Mouse (Mus musculus): ENCODE measurements around the gene Tmem265. TPM values are rescaled to one million over a fixed set of nuclear protein-coding genes. Genes with fewer than 3 reads are reported as not detected.

Tmem265 gene
- polyA plus RNA-seq, 1 experiment from 2014 or later, result 4.3 TPM

DNA sequence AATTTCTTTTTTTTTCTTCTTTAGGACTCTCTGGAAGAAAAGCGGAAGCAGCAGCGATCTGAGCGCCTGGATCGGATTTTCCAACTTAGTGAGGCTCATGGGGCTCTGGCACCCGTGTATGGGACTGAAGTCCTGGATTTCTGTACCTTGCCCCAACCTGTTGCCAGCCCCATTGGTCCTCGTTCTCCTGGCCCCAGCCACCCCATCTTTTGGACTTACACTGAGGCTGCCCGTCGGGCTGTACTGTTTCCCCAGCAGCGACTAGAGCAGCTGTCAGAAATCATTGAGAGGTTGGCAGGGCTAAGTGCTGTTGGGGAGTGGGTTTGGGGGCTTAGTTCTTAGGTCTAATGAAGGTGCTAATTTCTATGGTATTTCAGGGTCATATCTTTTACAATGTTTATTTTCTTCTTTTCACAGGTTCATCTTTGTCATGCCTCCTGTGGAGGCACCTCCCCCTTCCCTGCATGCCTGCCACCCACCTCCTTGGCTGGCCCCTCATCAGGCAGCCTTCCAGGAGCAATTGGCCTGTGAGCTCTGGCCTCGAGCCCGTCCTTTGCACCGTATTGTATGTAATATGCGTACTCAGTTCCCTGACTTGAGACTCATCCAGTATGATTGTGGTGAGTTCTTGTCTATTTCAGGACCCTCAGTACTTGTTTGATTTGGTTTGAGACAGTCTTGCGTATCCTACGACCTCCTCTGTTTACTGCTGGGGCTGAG lies 11.9 kb upstream of the Tmem265 start:
- H3K9me3 ChIP-seq (replicated peaks; ENCODE audit: control insufficient read depth, low read length), result no peaks in the 10 kb centered on the region
- no peak overlapping the region for H3K4me3 ChIP-seq (ENCODE audit: low read depth, low read length)
- no peak overlapping the region for H3K9ac ChIP-seq (ENCODE audit: low read depth, low read length)
- no peak overlapping the region for H3K4me2 ChIP-seq (ENCODE audit: low read depth, low read length)
- 91% methylated on average over 15 of the region's 15 CpGs for WGBS (ENCODE audit: insufficient replicate concordance)
- ATAC-seq (ENCODE audit: low read depth), result no peak
- H3K27ac ChIP-seq (ENCODE audit: low read length), result no peak overlapping the region
- H3K27me3 ChIP-seq (ENCODE audit: control insufficient read depth, insufficient read depth, low read depth, low read length), result no peaks in the 10 kb centered on the region
- no peaks in the 10 kb centered on the region for H3K4me1 ChIP-seq (ENCODE audit: control insufficient read depth, low read depth, low read length)
- H3K36me3 ChIP-seq (ENCODE audit: control insufficient read depth, insufficient read depth), result peaks cover 65% of the 10 kb centered on the region

DNA sequence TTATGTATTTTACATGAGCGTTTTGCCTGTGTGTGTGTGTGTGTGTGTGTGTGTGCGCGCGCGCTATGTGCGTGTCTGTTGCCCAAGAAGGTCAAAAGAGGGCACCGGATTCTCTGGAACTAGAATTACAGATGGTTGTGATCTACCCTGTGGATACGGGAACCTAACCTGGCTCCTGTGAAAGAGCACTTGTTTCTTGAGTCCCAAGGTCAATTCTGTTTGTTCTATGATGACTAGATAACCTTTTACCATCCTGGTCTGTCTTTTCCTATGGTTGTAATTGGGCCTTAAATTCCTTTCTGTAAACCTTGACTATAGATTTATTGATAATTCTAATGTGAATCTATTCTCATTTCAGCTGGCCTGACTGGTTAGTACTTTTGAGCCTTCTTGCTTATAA lies 9.6 kb upstream of the Tmem265 start:
- peaks cover 75% of the 10 kb centered on the region for H3K36me3 ChIP-seq (ENCODE audit: control insufficient read depth, insufficient read depth)
- WGBS (ENCODE audit: insufficient replicate concordance), result 89% methylated on average over 8 of the region's 8 CpGs
- no peak overlapping the region for H3K4me3 ChIP-seq (ENCODE audit: low read depth, low read length)
- no peak overlapping the region for H3K9ac ChIP-seq (ENCODE audit: low read depth, low read length)
- H3K4me2 ChIP-seq (ENCODE audit: low read depth, low read length), result no peak overlapping the region
- H3K27ac ChIP-seq (ENCODE audit: low read length), result no peak overlapping the region
- no peaks in the 10 kb centered on the region for H3K9me3 ChIP-seq (replicated peaks; ENCODE audit: control insufficient read depth, low read length)
- ATAC-seq (ENCODE audit: low read depth), result no peak
- no peaks in the 10 kb centered on the region for H3K4me1 ChIP-seq (ENCODE audit: control insufficient read depth, low read depth, low read length)
- no peaks in the 10 kb centered on the region for H3K27me3 ChIP-seq (ENCODE audit: control insufficient read depth, insufficient read depth, low read depth, low read length)

DNA sequence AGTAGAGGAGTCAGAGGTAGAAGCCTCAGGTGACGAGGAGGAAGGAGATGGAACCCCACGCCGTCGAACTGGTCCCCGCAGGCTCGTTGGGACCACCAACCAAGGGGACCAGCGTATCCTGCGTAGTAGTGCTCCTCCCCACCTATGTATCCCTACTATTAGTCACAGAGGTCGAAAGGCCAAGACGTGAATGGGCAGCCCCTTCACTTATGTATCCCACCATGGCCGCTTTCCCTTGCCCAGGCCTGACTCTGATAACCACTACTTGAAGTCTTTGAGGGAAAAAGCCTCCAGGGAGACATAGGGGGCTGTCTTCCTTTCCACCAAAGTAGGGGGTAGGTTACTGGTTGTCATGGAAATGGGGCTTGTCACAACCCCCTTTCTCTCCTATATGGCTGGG lies 610 bp upstream of the Tmem265 start:
- Histone ChIP-seq H3K4me2 (ENCODE audit: low read depth, low read length) (no peak overlapping the region), H3K9ac (ENCODE audit: low read depth, low read length) (no peak overlapping the region), H3K4me1 (ENCODE audit: control insufficient read depth, low read depth, low read length) (no peaks in the 10 kb centered on the region), H3K9me3 (replicated peaks; ENCODE audit: control insufficient read depth, low read length) (no peaks in the 10 kb centered on the region), H3K27me3 (ENCODE audit: control insufficient read depth, insufficient read depth, low read depth, low read length) (no peaks in the 10 kb centered on the region), H3K27ac (ENCODE audit: low read length) (no peak overlapping the region), H3K4me3 (ENCODE audit: low read depth, low read length) (no peak overlapping the region), H3K36me3 (ENCODE audit: control insufficient read depth, insufficient read depth) (peaks cover 44% of the 10 kb centered on the region)
- ATAC-seq (ENCODE audit: low read depth), result no peak
- 88% methylated on average over 11 of the region's 11 CpGs for WGBS (ENCODE audit: insufficient replicate concordance)

DNA sequence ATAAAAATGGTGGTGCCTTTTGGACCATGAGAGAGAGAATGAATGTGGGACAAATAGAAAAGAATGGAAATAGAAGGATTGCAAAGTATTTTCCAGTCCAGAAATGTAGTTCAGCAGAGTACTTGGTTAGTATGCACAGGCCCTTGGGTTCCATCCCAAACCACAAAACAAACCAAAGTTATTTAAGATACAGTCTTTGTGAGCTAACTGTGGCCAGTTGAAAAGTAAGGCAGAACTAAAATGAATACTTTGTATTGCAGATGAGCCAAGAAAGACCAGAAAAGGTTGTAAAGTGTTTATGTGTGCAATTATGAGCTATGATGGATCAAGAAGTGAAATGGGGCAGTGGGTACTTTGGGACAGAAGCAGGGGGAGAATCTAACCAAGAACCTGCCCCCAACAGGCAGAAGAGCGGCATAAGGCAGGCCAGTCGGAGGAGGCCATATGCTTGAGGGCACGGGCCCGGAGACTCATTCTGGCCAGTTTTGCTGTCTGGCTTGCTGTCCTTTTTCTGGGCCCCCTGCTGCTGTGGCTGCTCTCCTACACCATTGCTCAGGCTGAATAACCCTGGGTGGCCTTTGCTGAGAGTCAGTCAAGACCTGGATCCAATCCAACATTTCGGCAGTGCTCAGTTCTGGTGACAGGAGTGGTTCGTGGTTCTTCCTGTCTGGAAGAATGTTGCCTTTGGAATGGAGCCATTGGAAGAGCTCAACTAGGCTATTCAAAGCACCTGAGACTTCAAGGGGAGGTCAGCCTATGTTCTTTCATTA lies 3.4 kb downstream of the Tmem265 start:
- Histone ChIP-seq H3K9me3 (replicated peaks; ENCODE audit: control insufficient read depth, low read length) (no peaks in the 10 kb centered on the region), H3K4me2 (ENCODE audit: low read depth, low read length) (no peak overlapping the region), H3K4me1 (ENCODE audit: control insufficient read depth, low read depth, low read length) (no peaks in the 10 kb centered on the region), H3K27ac (ENCODE audit: low read length) (no peak overlapping the region), H3K9ac (ENCODE audit: low read depth, low read length) (no peak overlapping the region), H3K36me3 (ENCODE audit: control insufficient read depth, insufficient read depth) (peaks cover 19% of the 10 kb centered on the region), H3K4me3 (ENCODE audit: low read depth, low read length) (no peak overlapping the region), H3K27me3 (ENCODE audit: control insufficient read depth, insufficient read depth, low read depth, low read length) (no peaks in the 10 kb centered on the region)
- 77% methylated on average over 6 of the region's 6 CpGs for WGBS (ENCODE audit: insufficient replicate concordance)
- ATAC-seq (ENCODE audit: low read depth), result no peak

DNA sequence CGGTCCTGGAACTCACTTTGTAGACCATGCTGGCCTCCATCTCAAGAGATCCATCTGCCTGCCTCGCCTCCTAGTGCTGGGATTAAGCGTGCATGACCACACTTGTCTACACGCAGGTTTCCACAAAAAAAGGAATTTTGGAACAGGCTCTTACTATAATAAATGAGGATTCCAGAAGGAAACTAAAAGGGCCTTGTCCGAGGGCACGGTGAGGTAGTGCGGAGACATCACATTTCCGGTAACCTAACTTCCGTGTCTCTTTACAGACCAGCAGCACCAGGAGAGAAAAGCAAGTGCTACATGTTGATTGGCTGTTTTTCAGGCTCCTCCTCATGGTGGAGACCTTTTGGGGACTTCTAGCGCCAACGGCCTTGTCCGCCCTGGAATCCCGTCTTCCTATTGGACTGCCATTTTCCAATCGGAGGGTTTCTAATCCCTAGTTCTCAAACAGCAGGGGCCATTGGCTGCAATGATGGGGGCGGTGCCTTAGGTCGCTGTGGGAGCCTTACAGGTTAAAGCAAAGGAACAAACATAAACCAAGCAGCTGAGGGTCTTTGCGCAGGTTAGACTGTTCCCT lies 11.8 kb downstream of the Tmem265 start, which contains the start of gene Phkg2:
Gene Phkg2, plus strand, starts transcription at position 446 of the 577 bp plus-strand sequence.
- H3K9me3 ChIP-seq (replicated peaks; ENCODE audit: control insufficient read depth, low read length), result no peaks in the 10 kb centered on the region
- WGBS (ENCODE audit: insufficient replicate concordance), result under 1% methylated on average over 17 of the region's 17 CpGs
- H3K36me3 ChIP-seq (ENCODE audit: control insufficient read depth, insufficient read depth), result peaks cover 9% of the 10 kb centered on the region
- peak within 1 kb of the TSS; percentile 96 for H3K4me2 ChIP-seq (ENCODE audit: low read depth, low read length)
- peak; percentile 98 for ATAC-seq (ENCODE audit: low read depth)
- peaks cover 17% of the 10 kb centered on the region for H3K4me1 ChIP-seq (ENCODE audit: control insufficient read depth, low read depth, low read length)
- no peaks in the 10 kb centered on the region for H3K27me3 ChIP-seq (ENCODE audit: control insufficient read depth, insufficient read depth, low read depth, low read length)
- H3K27ac ChIP-seq (ENCODE audit: low read length), result peak within 1 kb of the TSS; percentile 72
- peak within 1 kb of the TSS; percentile 86 for H3K9ac ChIP-seq (ENCODE audit: low read depth, low read length)
- H3K4me3 ChIP-seq (ENCODE audit: low read depth, low read length), result peak within 1 kb of the TSS; percentile 87

DNA sequence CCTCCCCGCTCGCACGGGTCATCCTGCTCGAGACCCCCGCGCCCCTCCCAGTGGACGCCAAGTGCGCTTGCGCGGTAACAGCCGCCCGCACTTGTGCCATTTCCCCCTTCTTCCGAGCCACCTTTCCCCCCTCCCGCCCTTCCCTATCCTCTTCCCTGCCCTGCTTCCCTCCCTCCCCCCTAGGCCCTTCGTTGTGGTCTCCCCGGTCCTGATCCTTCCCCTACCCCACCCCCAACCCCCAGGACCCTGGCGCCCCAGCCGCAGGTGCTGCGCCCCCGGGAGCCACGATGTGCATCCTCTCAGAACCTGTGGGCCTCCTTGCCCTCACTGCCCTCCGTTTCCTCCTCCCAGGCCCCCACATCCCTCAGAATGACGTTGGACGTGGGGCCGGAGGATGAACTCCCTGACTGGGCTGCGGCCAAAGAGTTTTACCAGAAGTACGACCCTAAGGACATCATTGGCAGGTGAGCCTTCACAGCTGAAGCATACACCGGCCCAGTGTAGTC lies 12.4 kb downstream of the Tmem265 start:
- peak; percentile 16 for ATAC-seq (ENCODE audit: low read depth)
- H3K4me1 ChIP-seq (ENCODE audit: control insufficient read depth, low read depth, low read length), result peaks cover 17% of the 10 kb centered on the region
- H3K9me3 ChIP-seq (replicated peaks; ENCODE audit: control insufficient read depth, low read length), result no peaks in the 10 kb centered on the region
- H3K9ac ChIP-seq (ENCODE audit: low read depth, low read length), result peak overlapping the region; percentile 86
- no peaks in the 10 kb centered on the region for H3K27me3 ChIP-seq (ENCODE audit: control insufficient read depth, insufficient read depth, low read depth, low read length)
- peak overlapping the region; percentile 72 for H3K27ac ChIP-seq (ENCODE audit: low read length)
- 0% methylated on average over 18 of the region's 28 CpGs for WGBS (ENCODE audit: insufficient replicate concordance)
- peak overlapping the region; percentile 87 for H3K4me3 ChIP-seq (ENCODE audit: low read depth, low read length)
- H3K36me3 ChIP-seq (ENCODE audit: control insufficient read depth, insufficient read depth), result peaks cover 15% of the 10 kb centered on the region
- peak overlapping the region; percentile 96 for H3K4me2 ChIP-seq (ENCODE audit: low read depth, low read length)

DNA sequence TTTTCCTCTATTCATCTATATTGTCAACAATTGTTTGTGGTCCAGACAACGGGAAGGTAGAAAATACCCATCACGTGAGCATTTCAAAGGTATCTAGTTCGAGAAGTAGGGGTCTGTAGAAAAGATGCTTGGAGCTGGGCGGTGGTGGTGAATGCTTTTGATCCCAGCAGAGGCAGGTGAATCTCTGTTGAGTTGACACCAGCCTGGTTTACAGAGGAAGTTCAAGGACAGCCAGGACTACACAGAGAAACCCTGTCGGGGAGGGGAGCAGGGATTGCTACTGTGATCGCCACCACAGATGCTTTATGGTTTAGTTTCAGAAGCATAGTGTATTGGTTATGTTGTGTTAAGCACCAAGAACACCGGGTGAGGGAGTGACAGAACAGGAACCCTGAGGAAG lies 12.9 kb downstream of the Tmem265 start:
- H3K9ac ChIP-seq (ENCODE audit: low read depth, low read length), result peak overlapping the region; percentile 86

DNA sequence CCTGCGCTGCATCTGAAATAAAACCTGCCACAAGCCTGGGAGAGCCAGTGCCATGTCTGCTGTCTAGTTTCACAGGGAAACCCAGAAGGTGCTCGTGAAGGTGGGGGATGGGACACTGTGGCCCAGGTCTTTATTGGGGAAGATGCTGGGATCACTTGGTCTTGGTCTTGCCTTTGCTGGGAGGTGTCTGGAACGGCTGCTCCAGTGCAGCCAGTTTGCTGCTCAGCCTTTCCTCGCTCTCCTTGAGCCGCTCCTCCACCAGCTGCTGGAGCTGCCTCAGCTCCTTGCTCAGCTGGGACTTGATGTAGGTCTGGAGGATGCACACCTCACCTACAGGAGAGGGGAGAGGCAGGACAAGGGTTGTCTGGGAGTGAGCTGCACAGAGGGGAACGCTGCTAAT lies 22.1 kb downstream of the Tmem265 start:
- WGBS (ENCODE audit: insufficient replicate concordance), result 82% methylated on average over 6 of the region's 6 CpGs
- Histone ChIP-seq H3K9ac (ENCODE audit: low read depth, low read length) (no peak overlapping the region), H3K9me3 (replicated peaks; ENCODE audit: control insufficient read depth, low read length) (no peaks in the 10 kb centered on the region), H3K36me3 (ENCODE audit: control insufficient read depth, insufficient read depth) (peaks cover 23% of the 10 kb centered on the region), H3K4me3 (ENCODE audit: low read depth, low read length) (no peak overlapping the region), H3K4me2 (ENCODE audit: low read depth, low read length) (no peak overlapping the region), H3K4me1 (ENCODE audit: control insufficient read depth, low read depth, low read length) (peaks cover 29% of the 10 kb centered on the region), H3K27ac (ENCODE audit: low read length) (no peak overlapping the region), H3K27me3 (ENCODE audit: control insufficient read depth, insufficient read depth, low read depth, low read length) (no peaks in the 10 kb centered on the region)
- no peak for ATAC-seq (ENCODE audit: low read depth)

More for the DNA sequence above, 12.9 kb downstream of the Tmem265 start:
- ATAC-seq (ENCODE audit: low read depth), result no peak
- Histone ChIP-seq H3K4me1 (ENCODE audit: control insufficient read depth, low read depth, low read length) (peaks cover 17% of the 10 kb centered on the region), H3K27ac (ENCODE audit: low read length) (peak overlapping the region; percentile 72), H3K4me2 (ENCODE audit: low read depth, low read length) (peak overlapping the region; percentile 96), H3K36me3 (ENCODE audit: control insufficient read depth, insufficient read depth) (peaks cover 16% of the 10 kb centered on the region), H3K27me3 (ENCODE audit: control insufficient read depth, insufficient read depth, low read depth, low read length) (no peaks in the 10 kb centered on the region), H3K9me3 (replicated peaks; ENCODE audit: control insufficient read depth, low read length) (no peaks in the 10 kb centered on the region), H3K4me3 (ENCODE audit: low read depth, low read length) (peak overlapping the region; percentile 87)
- WGBS (ENCODE audit: insufficient replicate concordance), result 9% methylated on average over 7 of the region's 7 CpGs
